Mouse (Mus musculus) midbrain, embryonic 14.5 days (tissue): Measurements from ENCODE around the gene Gm5286. TPM values are rescaled to one million over a fixed set of nuclear protein-coding genes. Genes with fewer than 3 reads are reported as not detected.
"Not testable (repeated sequence)": the region's sequence is repeated elsewhere in the genome, so short reads cannot be mapped to it uniquely, and the experiment has no call there.

Source experiments
- ATAC-seq: fragments of 200-750 bp; cut with Nextera tagmentation; 2 replicates; pipeline ENCODE4 v1.8.0; 2017; ENCODE audit warnings: moderate number of reproducible peaks, moderate library complexity; ENCODE audit not compliant: low FRiP score, low TSS enrichment
- DNase-seq: peaks from one replicate; pipeline ENCODE4 v3.0.0-alpha.2; 2015
- H3K27ac ChIP-seq: fragments of 300-500 bp; sonication (generic); replicated peaks from 2 replicates; pipeline ENCODE4 v1.5.1; 2014; ENCODE audit warnings: mild to moderate bottlenecking, low read depth, low read length, moderate library complexity
- H3K27me3 ChIP-seq: fragments of 300-500 bp; sonication (generic); 2 replicates; pipeline ENCODE4 v1.6.1; 2014; ENCODE audit warnings: low read length, control low read depth, mixed read lengths; ENCODE audit not compliant: control insufficient read depth, insufficient read depth
- H3K36me3 ChIP-seq: fragments of 300-500 bp; sonication (generic); 2 replicates; pipeline ENCODE4 v1.6.1; 2014; ENCODE audit warnings: low read length, control low read depth; ENCODE audit not compliant: control insufficient read depth, insufficient read depth
- H3K4me1 ChIP-seq: fragments of 300-500 bp; sonication (generic); 2 replicates; pipeline ENCODE4 v1.6.1; 2014; ENCODE audit warnings: mild to moderate bottlenecking, antibody characterized with exemption, low read length, control low read depth; ENCODE audit not compliant: control insufficient read depth, insufficient read depth
- H3K4me2 ChIP-seq: fragments of 300-500 bp; sonication (generic); 2 replicates; pipeline ENCODE4 v1.6.1; 2014; ENCODE audit warnings: mild to moderate bottlenecking, low read length, moderate library complexity
- H3K4me3 ChIP-seq: fragments of 300-500 bp; sonication (generic); replicated peaks from 2 replicates; pipeline ENCODE4 v1.5.1; 2014; ENCODE audit warnings: low read depth, low read length
- H3K9ac ChIP-seq: fragments of 300-500 bp; sonication (generic); replicated peaks from 2 replicates; pipeline ENCODE4 v1.6.1; 2014; ENCODE audit warnings: mild to moderate bottlenecking, low read length, moderate library complexity
- H3K9me3 ChIP-seq: fragments of 300-500 bp; sonication (generic); 2 replicates; pipeline ENCODE4 v1.6.1; 2016; ENCODE audit warnings: low read length, control low read depth, mixed read lengths; ENCODE audit not compliant: control insufficient read depth
- WGBS: fragments of 180-500 bp; shearing (Covaris S2); extraction: QIAGEN DNeasy Blood & Tissue Kit; methylation state at CpG from one replicate; pipeline ENCODE4 v1.1.7; 2014; 5-methylcytosine and 5-hydroxymethylcytosine counted together
- polyA plus RNA-seq: library from polyadenylated mRNA; unstranded; fragments of >200 nt; fragmentation: Nextera tagmentation; extraction: Ambion mirVana; gene quantifications from 2 replicates; pipeline ENCODE4 v1.2.1, GENCODE M21; 2014

Gm5286 gene
- polyA plus RNA-seq, result not detected in 2 replicates

DNA sequence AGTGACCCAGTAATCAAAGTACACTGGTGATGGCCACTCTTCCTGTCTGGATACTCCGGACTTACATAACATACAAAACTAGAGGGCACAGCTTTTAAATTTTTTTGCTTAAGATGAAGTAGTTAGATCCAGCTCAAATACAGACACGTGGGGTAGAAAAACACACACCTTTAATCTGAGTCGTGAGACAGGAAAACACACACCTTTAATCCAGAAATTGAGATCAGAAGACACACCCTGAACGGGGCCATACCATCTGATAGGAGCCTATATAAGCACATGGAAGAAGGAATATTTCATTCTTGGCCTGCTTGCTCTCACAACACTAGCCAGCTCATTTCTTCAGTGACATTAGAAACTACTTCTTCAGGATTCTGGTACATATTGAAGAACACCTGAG is at the start of gene Gm5286:
Gm5286 (plus strand) TSS at position 301 of the 400 bp plus-strand sequence.
- H3K36me3 ChIP-seq, H3K4me1 ChIP-seq, H3K27ac ChIP-seq, H3K4me3 ChIP-seq, H3K9me3 ChIP-seq, ATAC-seq, DNase-seq, H3K9ac ChIP-seq, H3K4me2 ChIP-seq, H3K27me3 ChIP-seq: not testable (repeated sequence)
- 97% methylated on average over 2 of the region's 4 CpGs for WGBS

DNA sequence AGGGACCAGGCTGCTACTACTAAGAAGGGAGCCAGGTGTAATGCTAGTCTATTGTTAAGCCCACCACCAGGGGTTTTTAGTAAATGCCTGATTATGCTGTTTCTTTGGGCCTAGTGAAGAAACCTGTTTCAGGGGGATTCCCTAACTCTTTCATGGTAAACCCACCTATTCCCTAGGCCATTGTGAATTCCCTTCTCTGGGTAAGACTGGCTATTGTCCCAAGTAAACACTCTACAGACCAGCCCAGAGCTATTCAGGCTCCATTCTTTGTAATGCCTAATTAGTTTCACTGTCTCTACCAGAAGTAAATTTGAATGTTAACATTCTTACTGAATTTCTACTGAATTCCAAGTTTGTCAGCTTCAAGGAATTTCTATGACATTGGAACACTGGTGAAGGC is 29.2 kb upstream of the Gm5286 start:
- not testable (repeated sequence) for H3K27me3 ChIP-seq, H3K4me3 ChIP-seq, H3K9ac ChIP-seq, H3K4me1 ChIP-seq, H3K9me3 ChIP-seq, ATAC-seq, H3K4me2 ChIP-seq, H3K36me3 ChIP-seq, DNase-seq, H3K27ac ChIP-seq

DNA sequence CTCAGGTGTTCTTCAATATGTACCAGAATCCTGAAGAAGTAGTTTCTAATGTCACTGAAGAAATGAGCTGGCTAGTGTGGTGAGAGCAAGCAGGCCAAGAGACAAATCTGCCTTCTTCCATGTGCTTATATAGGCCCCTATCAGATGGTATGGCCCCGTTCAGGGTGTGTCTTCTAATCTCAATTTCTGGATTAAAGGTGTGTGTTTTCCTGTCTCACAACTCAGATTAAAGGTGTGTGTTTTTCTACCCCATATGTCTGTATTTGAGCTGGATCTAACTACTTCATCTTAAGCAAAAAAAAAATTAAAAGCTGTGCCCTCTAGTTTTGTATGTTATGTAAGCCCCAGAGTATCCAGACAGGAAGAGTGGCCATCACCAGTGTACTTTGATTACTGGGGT is 18.4 kb upstream of the Gm5286 start, which contains the start of gene Gm10696:
Gm10696 (minus strand) TSS at position 101 of the 400 bp plus-strand sequence.
- not testable (repeated sequence) for H3K4me3 ChIP-seq, ATAC-seq, H3K36me3 ChIP-seq, H3K27me3 ChIP-seq, H3K4me2 ChIP-seq, H3K9me3 ChIP-seq, H3K4me1 ChIP-seq, DNase-seq, H3K9ac ChIP-seq, H3K27ac ChIP-seq
- WGBS, result 91% methylated on average over 1 of the region's 1 CpGs

Other genes starting within 250 kb of the Gm5286 start
- not detected in 2 replicates for gene Tdpoz5, start 235.4 kb upstream of the Gm5286 start, polyA plus RNA-seq
- not detected in 2 replicates for gene Gm9125, start 141.8 kb upstream of the Gm5286 start, polyA plus RNA-seq
- gene Gm10697, start 124.1 kb upstream of the Gm5286 start, polyA plus RNA-seq, result not detected in 2 replicates
- gene Gm10696, start 18.5 kb upstream of the Gm5286 start, polyA plus RNA-seq, result not detected in 2 replicates
- not detected in 2 replicates for gene Gm4778, start 67.3 kb downstream of the Gm5286 start, polyA plus RNA-seq
- gene Them4, start 113.4 kb downstream of the Gm5286 start, polyA plus RNA-seq, result 57.5 and 59.7 TPM in 2 replicates
- 0.18 TPM in 1 of 2 replicates, not detected in the other for gene Them5, start 145.4 kb downstream of the Gm5286 start, polyA plus RNA-seq
- gene C2cd4d, start 165.7 kb downstream of the Gm5286 start, polyA plus RNA-seq, result 2.6 and 3.1 TPM in 2 replicates
- 0.30 and 0.43 TPM in 2 replicates for gene Rorc, start 176.1 kb downstream of the Gm5286 start, polyA plus RNA-seq
- 0.67 and 1.1 TPM in 2 replicates for gene Lingo4, start 201.8 kb downstream of the Gm5286 start, polyA plus RNA-seq
- gene Tdrkh, start 216.6 kb downstream of the Gm5286 start, polyA plus RNA-seq, result 50.6 and 55.3 TPM in 2 replicates
- gene Mrpl9, start 246.6 kb downstream of the Gm5286 start, polyA plus RNA-seq, result 52.6 and 54.1 TPM in 2 replicates
- 0.36 and 1.2 TPM in 2 replicates for gene Oaz3, start 247.2 kb downstream of the Gm5286 start, polyA plus RNA-seq